Mouse (Mus musculus): ENCODE data around the gene Tmem8b.

Tmem8b gene

DNA sequence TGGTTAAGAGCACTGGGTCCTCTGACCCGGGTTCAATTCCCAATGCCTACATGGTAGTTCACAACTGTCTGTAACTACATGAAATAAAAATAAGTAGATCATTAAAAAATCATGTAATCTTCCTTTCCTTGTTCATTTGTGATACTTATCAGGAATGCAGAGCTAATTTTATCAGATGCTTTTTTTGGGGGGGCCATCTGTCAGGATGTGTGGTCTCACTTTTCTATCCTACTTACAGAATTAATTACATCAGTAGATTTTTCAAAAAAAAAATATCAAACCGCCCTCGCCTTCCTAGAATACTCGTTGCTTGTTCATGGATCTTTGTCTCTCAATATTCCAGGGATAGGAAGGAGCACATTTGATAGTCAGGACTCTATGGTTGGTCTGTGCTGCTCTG is 53.4 kb downstream of the Tmem8b start:
- DNase-seq = no peak

DNA sequence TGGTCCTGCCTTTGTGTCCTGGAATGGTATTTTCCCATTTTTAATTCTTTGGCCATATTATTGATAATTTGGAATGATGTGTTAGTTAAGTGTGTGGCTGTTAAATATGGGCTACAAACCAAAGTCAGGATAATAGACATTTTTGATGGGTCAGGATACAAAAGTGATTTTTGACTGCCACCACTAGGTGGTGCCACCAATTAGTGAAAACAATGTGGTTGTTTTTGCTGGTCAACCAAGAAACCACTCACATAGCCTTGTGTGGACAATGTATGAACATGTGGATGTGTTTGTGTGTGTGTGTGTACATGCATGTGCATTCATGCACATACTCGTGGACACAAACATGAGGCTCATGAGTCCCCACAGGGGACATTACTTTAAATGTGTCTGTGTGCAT is 56.0 kb downstream of the Tmem8b start:
- DNase-seq = peak; percentile 17

DNA sequence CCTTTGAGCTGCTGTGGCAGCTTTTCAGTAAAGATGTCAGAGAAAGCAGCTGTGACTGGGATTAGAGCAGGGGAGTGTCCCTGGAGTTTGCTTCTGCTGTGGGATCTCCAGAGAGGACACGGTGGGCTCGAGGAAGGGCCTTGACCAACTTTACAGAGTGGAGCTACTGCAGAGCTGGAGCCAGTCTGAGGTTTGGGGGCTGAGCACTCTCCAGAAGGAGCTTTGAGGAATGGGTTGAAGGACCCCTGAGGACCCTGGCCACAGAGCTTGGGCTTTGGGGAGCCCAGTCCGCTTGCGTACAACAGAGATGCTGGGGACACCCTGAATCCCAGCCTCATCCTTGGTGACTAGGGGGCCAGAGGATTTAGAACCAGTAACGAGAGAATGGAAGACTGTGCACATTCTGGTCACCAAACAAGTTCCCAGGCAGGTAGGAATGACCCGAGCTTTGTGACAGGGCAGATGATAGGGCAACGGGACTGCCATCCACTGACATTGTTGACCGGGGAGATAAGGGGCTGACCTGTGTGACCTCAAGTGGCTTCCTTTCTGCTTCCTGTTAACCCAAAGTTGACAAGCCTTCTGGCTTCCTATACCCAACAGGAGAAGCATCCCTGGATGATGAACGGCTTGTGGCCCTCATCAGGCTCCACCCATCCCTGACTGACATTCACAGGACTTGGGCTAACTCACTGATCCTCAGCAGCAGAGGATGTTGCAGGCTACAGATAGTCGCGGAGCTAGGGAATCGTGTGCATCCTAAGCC is 57.6 kb downstream of the Tmem8b start:
- DNase-seq = no peak

- DNase-seq = no peak
Measured at GRCm38 (mm10) chr4:43726995-43727394, 58.2 kb downstream of the Tmem8b start, which contains the start of gene Hrct1. Gene Hrct1, plus strand, starts transcription at chr4:43727188.

GRCm38 (mm10) chr4:43727718-43728575 is 59.2 kb downstream of the Tmem8b start:
- no peak for DNase-seq

DNA sequence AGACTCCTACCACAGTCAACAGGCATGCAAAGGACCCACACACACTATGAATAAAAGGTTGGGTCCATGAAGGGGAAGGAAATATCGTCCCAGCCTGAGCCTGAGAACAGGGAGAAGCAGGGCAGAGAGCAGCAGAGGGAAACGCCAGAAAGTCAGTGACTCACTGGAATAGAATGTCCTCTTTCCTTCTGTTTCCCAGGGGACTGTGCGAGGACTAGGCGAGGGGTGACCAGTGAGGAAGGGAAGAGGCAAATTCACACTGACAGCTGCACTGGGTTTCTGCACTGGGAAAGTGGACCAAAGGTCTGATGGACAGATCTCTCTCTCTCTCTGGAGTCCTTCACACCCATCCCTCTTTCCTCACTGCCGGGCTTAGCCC is 59.8 kb downstream of the Tmem8b start:
- DNase-seq = no peak

DNA sequence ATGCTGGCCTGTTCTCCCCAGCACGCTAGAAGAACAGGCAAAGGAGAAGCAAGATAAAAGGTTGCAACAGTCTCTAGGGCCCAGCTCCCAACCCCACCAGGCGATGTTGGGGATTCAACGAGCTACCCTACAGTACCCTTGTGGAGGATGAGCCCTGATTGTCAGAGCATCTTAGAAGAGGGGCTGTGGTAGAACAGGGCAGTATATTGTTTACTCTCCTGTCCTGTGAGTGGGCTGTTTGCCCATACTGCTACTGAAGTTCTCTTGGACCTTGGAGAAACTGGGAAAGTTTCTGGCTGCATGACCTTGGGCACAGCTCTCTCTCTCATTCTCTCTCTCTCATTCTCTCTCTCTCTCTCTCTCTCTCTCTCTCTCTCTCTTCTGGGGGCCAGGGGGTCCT is 60.4 kb downstream of the Tmem8b start:
- no peak for DNase-seq

- DNase-seq = no peak
Measured at GRCm38 (mm10) chr4:43729794-43730550, 61.2 kb downstream of the Tmem8b start, which contains the start of gene Spaar. Gene Spaar, plus strand, starts transcription at chr4:43730034.

GRCm38 (mm10) chr4:43730750-43731297 is 62.1 kb downstream of the Tmem8b start:
- no peak for DNase-seq

DNA sequence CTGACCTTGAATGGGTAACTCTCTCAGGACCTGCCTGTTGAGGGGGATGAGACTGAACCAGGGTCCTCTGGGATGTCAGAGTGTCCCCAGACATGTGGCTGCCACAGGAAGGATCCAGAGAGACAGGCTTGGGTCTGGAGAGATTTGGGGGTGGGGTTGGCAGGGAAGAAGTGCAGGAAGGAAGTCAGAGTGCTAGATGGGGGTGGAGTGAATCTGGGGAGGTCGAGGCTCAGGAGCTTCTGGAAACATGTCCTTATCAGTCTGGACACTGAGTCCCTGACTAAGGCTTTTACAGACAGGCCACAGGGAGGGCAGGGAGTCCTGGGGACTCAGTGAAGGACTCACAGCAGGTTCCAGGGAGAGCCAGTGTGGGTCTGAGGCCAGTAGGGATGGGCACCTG is 63.4 kb downstream of the Tmem8b start:
- DNase-seq = no peak

- DNase-seq = no peak
Measured at GRCm38 (mm10) chr4:43733186-43733585, 64.4 kb downstream of the Tmem8b start.

DNA sequence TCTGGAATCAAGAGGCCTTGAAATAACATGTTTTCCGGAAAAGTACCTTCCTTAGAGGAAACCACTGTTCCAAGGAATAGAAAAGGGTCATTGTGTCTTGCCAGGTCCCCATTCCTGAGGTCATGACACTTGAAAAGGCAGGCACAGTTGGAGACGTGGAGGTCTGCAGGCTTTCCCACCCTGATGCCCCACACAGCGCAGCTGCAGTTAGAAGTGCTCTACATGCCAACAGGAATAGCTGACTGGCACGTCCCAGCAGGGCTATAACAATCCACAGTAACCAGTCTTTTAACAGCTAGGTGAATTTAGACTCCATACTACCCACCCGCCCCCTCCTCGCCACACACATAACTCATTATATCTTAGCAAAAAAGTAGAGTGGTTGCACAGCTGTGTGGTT is 68.4 kb downstream of the Tmem8b start:
- DNase-seq = no peak

GRCm38 (mm10) chr4:43738989-43739674 is 70.4 kb downstream of the Tmem8b start:
- no peak for DNase-seq

DNA sequence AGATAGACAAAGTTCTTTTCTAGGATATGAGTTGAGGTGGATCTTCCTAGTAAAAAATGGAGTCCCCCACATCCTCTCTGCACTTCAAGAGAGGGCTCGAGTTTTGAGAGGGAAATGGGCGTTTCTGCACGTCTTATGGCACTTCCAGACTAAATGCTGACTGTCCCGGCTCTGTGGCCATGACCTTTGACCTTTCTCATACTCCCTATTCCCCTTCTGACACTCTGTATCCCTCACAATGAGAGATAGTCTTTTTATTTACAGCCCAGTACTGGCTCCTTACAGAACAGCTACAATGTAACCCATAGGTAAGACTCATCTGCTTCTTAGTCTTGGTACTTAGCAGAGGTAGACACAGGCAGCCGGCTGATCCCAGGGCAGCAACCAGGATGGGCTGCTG is 72.8 kb downstream of the Tmem8b start:
- DNase-seq = no peak
